ENCODE assay signal across 28 mouse cellular contexts in genomic region chr3:32656398-32656994, GRCm38 (mm10). TPM values are rescaled to one million over a fixed set of nuclear protein-coding genes. Genes with fewer than 3 reads are reported as not detected.
DNase-seq lines count a peak whose midpoint lies in the region; ATAC-seq and TF ChIP-seq lines count a peak whose summit lies in the region.
"Had no signal": no experiment of that assay in that cellular context is flagged by ENCODE, and none has a peak within 500 bp of the region (broad histone marks: within the 10 kb centered on the region; RNA-seq: fewer than 3 reads in every experiment).

No protein-coding gene starts in this region.

- no peak for TF ChIP-seq CTCF in MEL (IDR thresholded peaks at IDR 0.05 in 2 of 3, conservative IDR thresholded peaks at IDR 0.05 in 1 of 3; ENCODE audit: control insufficient read depth in 1 of 3, insufficient read depth in 1 of 3, low read depth in 2 of 3, low read length in 3 of 3, poor library complexity in 1 of 3, severe bottlenecking in 1 of 3)

- TF ChIP-seq POLR2A in MEL (IDR thresholded peaks at IDR 0.05; ENCODE audit: control insufficient read depth in 1 of 2, insufficient read depth in 1 of 2, low read depth in 1 of 2, low read length in 2 of 2, poor library complexity in 1 of 2) = peak in 1 of 2 experiments; percentile 60; a peak in 2 of 4 replicates

- no peaks in the 10 kb centered on the region for H3K36me3 ChIP-seq in megakaryocyte, embryonic 14.5 days (replicated peaks; ENCODE audit: low read length)
- H3K36me3 ChIP-seq in MEL (ENCODE audit: control insufficient read depth in 1 of 2, insufficient read depth in 2 of 2, low read length in 2 of 2) = peaks cover 0 to 44% of the 10 kb centered on the region in 2 experiments; a peak in 2 of 4 replicates
- H3K36me3 ChIP-seq: embryonic facial prominence, embryonic 13.5 days; forebrain, embryonic 10.5 days; hindbrain, embryonic 12.5 days; midbrain, embryonic 10.5 days; midbrain, embryonic 15.5 days had no signal

- no peaks in the 10 kb centered on the region for H3K27me3 ChIP-seq in megakaryocyte, embryonic 14.5 days (replicated peaks)
- H3K27me3 ChIP-seq in MEL (ENCODE audit: control insufficient read depth in 1 of 2, insufficient read depth in 2 of 2, low read length in 2 of 2) = no peaks in the 10 kb centered on the region
- H3K27me3 ChIP-seq: embryonic facial prominence, embryonic 13.5 days; hindbrain, embryonic 12.5 days; midbrain, embryonic 15.5 days had no signal

- TF ChIP-seq EP300 in MEL (IDR thresholded peaks at IDR 0.05; ENCODE audit: low read depth in 1 of 2, low read length in 2 of 2) = peak; percentile 85 to 90

- no peak for ATAC-seq in megakaryocyte, adult 5-6 weeks (ENCODE audit: poor library complexity, severe bottlenecking)
- ATAC-seq in megakaryocyte progenitor cell, adult 5-6 weeks (replicated peaks; ENCODE audit: poor library complexity) = peak; percentile 26; the same call in 1 of the 2 replicates
- ATAC-seq: forebrain, postnatal 0 days; hindbrain, postnatal 0 days; intestine, embryonic 16.5 days; midbrain, embryonic 15.5 days had no signal

- peaks cover 11% of the 10 kb centered on the region for H3K9me3 ChIP-seq in megakaryocyte, embryonic 14.5 days
- no peaks in the 10 kb centered on the region for H3K9me3 ChIP-seq in MEL (replicated peaks; ENCODE audit: insufficient read depth, low read length)
- H3K9me3 ChIP-seq: forebrain, embryonic 10.5 days; hindbrain, embryonic 12.5 days; midbrain, embryonic 10.5 days had no signal

- H3K4me1 ChIP-seq in megakaryocyte, embryonic 14.5 days = peaks cover 39% of the 10 kb centered on the region
- H3K4me1 ChIP-seq in MEL (ENCODE audit: control insufficient read depth in 1 of 2, insufficient read depth in 2 of 2, low read length in 2 of 2) = peaks cover 36 to 51% of the 10 kb centered on the region in 2 experiments
- H3K4me1 ChIP-seq: embryonic facial prominence, embryonic 13.5 days; hindbrain, embryonic 12.5 days; midbrain, embryonic 15.5 days had no signal

- peak overlapping the region; percentile 80 for H3K4me3 ChIP-seq in megakaryocyte, embryonic 14.5 days (replicated peaks)
- peak overlapping the region; percentile 30 to 56 for H3K4me3 ChIP-seq in MEL (ENCODE audit: control insufficient read depth in 1 of 2, insufficient read depth in 1 of 2, low read depth in 2 of 2, low read length in 2 of 2)
- H3K4me3 ChIP-seq: embryonic facial prominence, embryonic 13.5 days; forebrain, embryonic 10.5 days; hindbrain, embryonic 12.5 days; midbrain, embryonic 10.5 days; midbrain, embryonic 15.5 days had no signal

- TF ChIP-seq RAD21 in MEL (IDR thresholded peaks at IDR 0.05; ENCODE audit: low read depth, low read length) = no peak

- peak overlapping the region; percentile 72 for H3K9ac ChIP-seq in MEL (ENCODE audit: control insufficient read depth, low read depth, low read length, poor library complexity, severe bottlenecking)
- H3K9ac ChIP-seq: embryonic facial prominence, embryonic 13.5 days; forebrain, postnatal 0 days; hindbrain, embryonic 12.5 days; midbrain, embryonic 15.5 days had no signal

- DNase-seq in 416B (ENCODE audit: low read depth) = peak; percentile 80
- DNase-seq in MEL (ENCODE audit: low read depth, low spot score) = peak; percentile 78
- no peak for DNase-seq in left cerebral cortex, adult 11 months (ENCODE audit: low spot score)
- DNase-seq: adrenal gland, postnatal 14 days; cerebellum, adult 11 months; cerebellum, adult 9-10 months; cerebellum, postnatal 36 days; embryo, embryonic 11 days; forebrain, postnatal 0 days; gastrocnemius, postnatal 10 days; heart, postnatal 36 days; kidney, adult 8-10 months; kidney, postnatal 4 days; left cerebral cortex, postnatal 4 days; lung, adult 18-20 months; lung, postnatal 4 days; right cerebral cortex, postnatal 25 days had no signal

- no peaks in the 10 kb centered on the region for H3K79me2 ChIP-seq in MEL (ENCODE audit: control insufficient read depth, insufficient read depth, low read length, poor library complexity)

- peak overlapping the region; percentile 95 for H3K27ac ChIP-seq in MEL (ENCODE audit: control insufficient read depth, low read depth, low read length)
- H3K27ac ChIP-seq: embryonic facial prominence, embryonic 13.5 days; forebrain, embryonic 10.5 days; hindbrain, embryonic 12.5 days; hindbrain, postnatal 0 days; kidney, postnatal 0 days; midbrain, embryonic 10.5 days; midbrain, embryonic 15.5 days had no signal

TF ChIP-seq in MEL, 35 proteins besides CTCF, POLR2A, EP300 and RAD21:
- TF ChIP-seq TCF12 (IDR thresholded peaks at IDR 0.05; ENCODE audit: low read depth, low read length) = peak; percentile 80
- peak; percentile 76 for TF ChIP-seq GATA1 (IDR thresholded peaks at IDR 0.05; ENCODE audit: low read depth, low read length)
- TF ChIP-seq NRF1 (IDR thresholded peaks at IDR 0.05; ENCODE audit: insufficient read depth, low read depth, low read length, poor library complexity, severe bottlenecking) = no peak
- peak; percentile 32; the same call in 1 of the 2 replicates for TF ChIP-seq BHLHE40 (IDR thresholded peaks at IDR 0.05; ENCODE audit: borderline replicate concordance, low read depth, low read length)
- TF ChIP-seq NELFE (IDR thresholded peaks at IDR 0.05; ENCODE audit: low read depth, low read length) = peak; percentile 59; the same call in 1 of the 2 replicates
- peak; percentile 84 for TF ChIP-seq MYC (IDR thresholded peaks at IDR 0.05; ENCODE audit: low read depth, low read length)
- TF ChIP-seq MAZ (IDR thresholded peaks at IDR 0.05; ENCODE audit: low read depth, low read length) = peak; percentile 85; the same call in 1 of the 2 replicates
- TF ChIP-seq MYB (IDR thresholded peaks at IDR 0.05; ENCODE audit: low read depth, low read length) = peak; percentile 82
- TF ChIP-seq MAX (IDR thresholded peaks at IDR 0.05; ENCODE audit: low read length) = peak; percentile 62
- no peak for TF ChIP-seq USF2 (IDR thresholded peaks at IDR 0.05; ENCODE audit: borderline replicate concordance in 1 of 2, insufficient read depth in 1 of 2, low read depth in 1 of 2, low read length in 2 of 2)
- TF ChIP-seq HCFC1 (IDR thresholded peaks at IDR 0.05; ENCODE audit: low read depth, low read length) = no peak
- TF ChIP-seq ETS1 (IDR thresholded peaks at IDR 0.05; ENCODE audit: low read depth, low read length) = peak; percentile 76
- no peak for TF ChIP-seq POLR2AphosphoS5 (IDR thresholded peaks at IDR 0.05; ENCODE audit: borderline replicate concordance, low read depth, low read length)
- peak; percentile 86 for TF ChIP-seq SIN3A (IDR thresholded peaks at IDR 0.05; ENCODE audit: low read length)
- no peak for TF ChIP-seq JUND (IDR thresholded peaks at IDR 0.05; ENCODE audit: low read depth, low read length)
- no peak for TF ChIP-seq ZNF384 (IDR thresholded peaks at IDR 0.05; ENCODE audit: low read depth, low read length)
- TF ChIP-seq MXI1 (IDR thresholded peaks at IDR 0.05; ENCODE audit: low read depth, low read length) = peak; percentile 55; the same call in 1 of the 2 replicates
- peak; percentile 44; the same call in 1 of the 2 replicates for TF ChIP-seq ELF1 (IDR thresholded peaks at IDR 0.05; ENCODE audit: low read depth, low read length)
- TF ChIP-seq ZMIZ1 (IDR thresholded peaks at IDR 0.05; ENCODE audit: low read depth, low read length) = peak; percentile 66; the same call in 1 of the 2 replicates
- no peak for TF ChIP-seq SMC3 (IDR thresholded peaks at IDR 0.05; ENCODE audit: low read depth, low read length)
- TF ChIP-seq MAFK (IDR thresholded peaks at IDR 0.05; ENCODE audit: borderline replicate concordance, low read depth, low read length) = peak; percentile 62; the same call in 1 of the 2 replicates
- 0 out of 2 replicates have a peak, but pooled peaks have one; percentile 26 for TF ChIP-seq POLR2AphosphoS2 (IDR thresholded peaks at IDR 0.05; ENCODE audit: low read length)
- TF ChIP-seq GABPA (IDR thresholded peaks at IDR 0.05; ENCODE audit: low read depth, low read length) = no peak
- peak; percentile 60 for TF ChIP-seq RCOR1 (IDR thresholded peaks at IDR 0.05; ENCODE audit: low read depth, low read length)
TF ChIP-seq in MEL: peak in this region for 16.

RNA-seq across cellular contexts. Expression of gene Gnb4, which starts 40.1 kb away (rescaled TPM):
- polyA plus RNA-seq in megakaryocyte, embryonic 14.5 days (2012; ENCODE audit: insufficient read depth, low replicate concordance) = 0.63 TPM in 1 of 2 replicates, not detected in the other
- 1.8 and 2.7 TPM in 2 replicates for total RNA-seq in megakaryocyte, adult 5-6 weeks (2015)
- total RNA-seq in megakaryocyte, adult 5-6 weeks (2017) = 2.0 and 5.2 TPM in 2 replicates
- 61.2 and 62.4 TPM in 2 replicates for total RNA-seq in MEL (2012; rRNA removed)
- 10 to 100 TPM in 1 of 2 experiments, not detected in 1; 49.5 TPM for polyA plus RNA-seq in MEL (2012; ENCODE audit: insufficient read depth in 1 of 2, insufficient read length in 2 of 2, low read depth in 1 of 2, low replicate concordance in 2 of 2, missing spikeins in 1 of 2)
- total RNA-seq in megakaryocyte progenitor cell, adult 5-6 weeks (2015) = 2.1 and 8.3 TPM in 2 replicates
- 3.0 and 13.7 TPM in 2 replicates for total RNA-seq in megakaryocyte progenitor cell, adult 5-6 weeks (2017)

RNA-seq across cellular contexts. Expression of gene Actl6a, which starts 49.6 kb away (rescaled TPM):
- polyA plus RNA-seq in megakaryocyte, embryonic 14.5 days (2012; ENCODE audit: insufficient read depth, low replicate concordance) = 9.8 TPM in 1 of 2 replicates, not detected in the other
- 79.1 and 92.8 TPM in 2 replicates for total RNA-seq in megakaryocyte, adult 5-6 weeks (2015)
- 45.4 and 58.9 TPM in 2 replicates for total RNA-seq in megakaryocyte, adult 5-6 weeks (2017)
- 164 and 175 TPM in 2 replicates for total RNA-seq in MEL (2012; rRNA removed)
- polyA plus RNA-seq in MEL (2012; ENCODE audit: insufficient read depth in 1 of 2, insufficient read length in 2 of 2, low read depth in 1 of 2, low replicate concordance in 2 of 2, missing spikeins in 1 of 2) = 100 to 1,000 TPM in 1 of 2 experiments, not detected in 1; 129 TPM
- 119 and 137 TPM in 2 replicates for total RNA-seq in megakaryocyte progenitor cell, adult 5-6 weeks (2015)
- total RNA-seq in megakaryocyte progenitor cell, adult 5-6 weeks (2017) = 80.8 and 100 TPM in 2 replicates
